Mouse (Mus musculus) urinary bladder, adult 2 months (tissue): ENCODE measurements around the gene Ap2a2. TPM values are rescaled to one million over a fixed set of nuclear protein-coding genes. Genes with fewer than 3 reads are reported as not detected.
"Not testable (repeated sequence)": the region's sequence is repeated elsewhere in the genome, so short reads cannot be mapped to it uniquely, and the experiment has no call there.

ENCODE experiments used
- DNase-seq: peaks from one replicate; pipeline ENCODE4 v3.0.0; 2022; ENCODE audit warnings: low spot score
- polyA plus RNA-seq: library from polyadenylated mRNA; depleted of rRNA; stranded (reverse); fragments of >200 nt; gene quantifications from 2 replicates; pipeline ENCODE4 v1.2.3, GENCODE M21; 2012

Ap2a2 gene
- polyA plus RNA-seq, 1 experiment = 19.8 TPM

GRCm38 (mm10) chr7:141559726-141560325 lies 2.1 kb upstream of the Ap2a2 start:
- no peak for DNase-seq

- DNase-seq = no peak
Observed at GRCm38 (mm10) chr7:141560471-141560870, 1.5 kb upstream of the Ap2a2 start.

- DNase-seq = no peak
Observed at GRCm38 (mm10) chr7:141562421-141562851, 463 bp downstream of the Ap2a2 start.

GRCm38 (mm10) chr7:141562852-141563427 lies 967 bp downstream of the Ap2a2 start:
- peak; percentile 35 for DNase-seq

GRCm38 (mm10) chr7:141564561-141564960 lies 2.6 kb downstream of the Ap2a2 start:
- no peak for DNase-seq

- no peak for DNase-seq
Observed at GRCm38 (mm10) chr7:141566587-141566986, 4.6 kb downstream of the Ap2a2 start.

- no peak for DNase-seq
Observed at GRCm38 (mm10) chr7:141569283-141569803, 7.4 kb downstream of the Ap2a2 start.

- no peak for DNase-seq
Observed at GRCm38 (mm10) chr7:141569916-141570315, 7.9 kb downstream of the Ap2a2 start.

GRCm38 (mm10) chr7:141570625-141571295 lies 8.8 kb downstream of the Ap2a2 start:
- no peak for DNase-seq

GRCm38 (mm10) chr7:141574041-141574440 lies 12.1 kb downstream of the Ap2a2 start:
- no peak for DNase-seq

- DNase-seq = no peak
Observed at GRCm38 (mm10) chr7:141575481-141575880, 13.5 kb downstream of the Ap2a2 start.

- no peak for DNase-seq
Observed at GRCm38 (mm10) chr7:141577801-141578200, 15.8 kb downstream of the Ap2a2 start.

GRCm38 (mm10) chr7:141578511-141578910 lies 16.5 kb downstream of the Ap2a2 start:
- DNase-seq = no peak

- DNase-seq = no peak
Observed at GRCm38 (mm10) chr7:141578943-141579342, 17.0 kb downstream of the Ap2a2 start.

- DNase-seq = no peak
Observed at GRCm38 (mm10) chr7:141581323-141581722, 19.4 kb downstream of the Ap2a2 start.

- DNase-seq = no peak
Observed at GRCm38 (mm10) chr7:141584048-141584841, 22.3 kb downstream of the Ap2a2 start.

- no peak for DNase-seq
Observed at GRCm38 (mm10) chr7:141585288-141585687, 23.3 kb downstream of the Ap2a2 start.

- no peak for DNase-seq
Observed at GRCm38 (mm10) chr7:141585881-141586280, 23.9 kb downstream of the Ap2a2 start.

- DNase-seq = no peak
Observed at GRCm38 (mm10) chr7:141588890-141589289, 26.9 kb downstream of the Ap2a2 start.

GRCm38 (mm10) chr7:141590249-141590648 lies 28.3 kb downstream of the Ap2a2 start:
- not testable (repeated sequence) for DNase-seq

GRCm38 (mm10) chr7:141590959-141591358 lies 29.0 kb downstream of the Ap2a2 start:
- no peak for DNase-seq

GRCm38 (mm10) chr7:141592096-141592495 lies 30.1 kb downstream of the Ap2a2 start:
- DNase-seq = no peak
